ENCODE assay signal across 16 mouse cellular contexts in genomic region chr1:170679624-170680023, GRCm38 (mm10). TPM values are rescaled to one million over a fixed set of nuclear protein-coding genes. Genes with fewer than 3 reads are reported as not detected.
A peak's percentile ranks its signal among the peaks of the same experiment; 100 is the strongest.
DNase-seq lines count a peak whose midpoint lies in the region; ATAC-seq lines count a peak whose summit lies in the region.
"Had no signal": no experiment of that assay in that cellular context is flagged by ENCODE, and none has a peak within 500 bp of the region (broad histone marks: within the 10 kb centered on the region; RNA-seq: fewer than 3 reads in every experiment).

No protein-coding gene starts in this region.

- peak; percentile 66 for ATAC-seq in forebrain, embryonic 15.5 days (replicated peaks)
- no peak for ATAC-seq in forebrain, embryonic 11.5 days (replicated peaks; ENCODE audit: low FRiP score)
- ATAC-seq: Patski had no signal

- no peaks in the 10 kb centered on the region for H3K9me3 ChIP-seq in forebrain, embryonic 15.5 days
- H3K9me3 ChIP-seq in forebrain, embryonic 11.5 days (ENCODE audit: control insufficient read depth, low read length) = no peaks in the 10 kb centered on the region
- H3K9me3 ChIP-seq: embryonic facial prominence, embryonic 12.5 days; heart, embryonic 10.5 days; liver, embryonic 15.5 days had no signal

- H3K9ac ChIP-seq in forebrain, embryonic 15.5 days (replicated peaks) = no peak overlapping the region
- H3K9ac ChIP-seq in forebrain, embryonic 11.5 days (ENCODE audit: low read length) = no peak overlapping the region
- H3K9ac ChIP-seq: embryonic facial prominence, embryonic 12.5 days; liver, embryonic 15.5 days had no signal

- H3K4me2 ChIP-seq in forebrain, embryonic 15.5 days (replicated peaks) = no peak overlapping the region
- H3K4me2 ChIP-seq in forebrain, embryonic 11.5 days (ENCODE audit: low read depth, low read length, severe bottlenecking) = no peak overlapping the region
- H3K4me2 ChIP-seq: embryonic facial prominence, embryonic 12.5 days; liver, embryonic 15.5 days had no signal

- H3K27me3 ChIP-seq in forebrain, embryonic 15.5 days = no peaks in the 10 kb centered on the region
- H3K27me3 ChIP-seq in forebrain, embryonic 11.5 days (ENCODE audit: control insufficient read depth, insufficient read depth, low read length) = no peaks in the 10 kb centered on the region
- H3K27me3 ChIP-seq: embryonic facial prominence, embryonic 12.5 days; liver, embryonic 15.5 days; Patski had no signal

- peak overlapping the region; percentile 65 for H3K27ac ChIP-seq in forebrain, embryonic 15.5 days (replicated peaks)
- H3K27ac ChIP-seq in forebrain, embryonic 11.5 days (ENCODE audit: low read depth, low read length) = no peak overlapping the region
- H3K27ac ChIP-seq: embryonic facial prominence, embryonic 12.5 days; liver, embryonic 15.5 days had no signal

- 66% methylated on average over 2 of the region's 2 CpGs for WGBS in forebrain, embryonic 15.5 days
- WGBS in forebrain, embryonic 11.5 days = 81% methylated on average over 2 of the region's 2 CpGs

- H3K4me1 ChIP-seq in forebrain, embryonic 15.5 days = no peaks in the 10 kb centered on the region
- H3K4me1 ChIP-seq in forebrain, embryonic 11.5 days (replicated peaks; ENCODE audit: control insufficient read depth, insufficient read depth, low read length) = no peaks in the 10 kb centered on the region
- H3K4me1 ChIP-seq: embryonic facial prominence, embryonic 12.5 days; liver, embryonic 15.5 days had no signal

- no peak for DNase-seq in forebrain, embryonic 11.5 days (ENCODE audit: low spot score)
- DNase-seq in cerebellum, adult 18-20 months = peak; percentile 14 to 27
- DNase-seq in cerebellum, postnatal 25 days = peak; percentile 61 to 64
- DNase-seq in layer of hippocampus, postnatal 10 days (ENCODE audit: low spot score in 2 of 2) = peak; percentile 32 to 55
- no peak for DNase-seq in thymus, adult 18-20 months
- no peak for DNase-seq in kidney, postnatal 36 days
- DNase-seq: B cell, adult 2 months; gastrocnemius, postnatal 14 days; heart, postnatal 36 days; thymus, postnatal 36 days had no signal

- no peak overlapping the region for H3K4me3 ChIP-seq in forebrain, embryonic 15.5 days
- no peak overlapping the region for H3K4me3 ChIP-seq in forebrain, embryonic 11.5 days (ENCODE audit: low read depth, low read length)
- H3K4me3 ChIP-seq: embryonic facial prominence, embryonic 12.5 days; heart, embryonic 10.5 days; liver, embryonic 15.5 days had no signal

- peaks cover 9% of the 10 kb centered on the region; the same call in 1 of the 2 replicates for H3K36me3 ChIP-seq in forebrain, embryonic 15.5 days
- no peaks in the 10 kb centered on the region for H3K36me3 ChIP-seq in forebrain, embryonic 11.5 days (ENCODE audit: control insufficient read depth, insufficient read depth, low read length)
- H3K36me3 ChIP-seq: liver, embryonic 15.5 days had no signal

RNA-seq across cellular contexts. Expression of gene Olfml2b, which starts 35.3 kb away (rescaled TPM):
- 10.1 and 11.4 TPM in 2 replicates for polyA plus RNA-seq in forebrain, embryonic 15.5 days (2015; fragmentation: Nextera tagmentation; extraction: Ambion mirVana)
- 4.4 and 6.0 TPM in 2 replicates for polyA plus RNA-seq in forebrain, embryonic 11.5 days (2014; fragmentation: Nextera tagmentation; extraction: Ambion mirVana)
- total RNA-seq in layer of hippocampus, postnatal 10 days (2021) = 10 to 100 TPM; 21.7 to 25.0 TPM
- total RNA-seq: monocyte, adult 5-6 weeks had no signal

Comparison
In these comparisons a context has a peak if more than half of its experiments do, and no peak if none do; other contexts are left out.
1. DNase-seq: peak in cerebellum, adult 18-20 months (2 of 2), cerebellum, postnatal 25 days (2 of 2) and layer of hippocampus, postnatal 10 days (2 of 2); none in forebrain, embryonic 11.5 days (single experiment), thymus, adult 18-20 months (0 of 2) and kidney, postnatal 36 days (0 of 2).